Mouse (Mus musculus) liver, postnatal 0 days (tissue): ENCODE results near the gene Cdkl5. TPM values are rescaled to one million over a fixed set of nuclear protein-coding genes. Genes with fewer than 3 reads are reported as not detected.

ENCODE experiments used
- ATAC-seq: fragments of 200-750 bp; cut with Nextera tagmentation; 2 replicates; pipeline ENCODE4 v1.8.0; 2017; ENCODE audit warnings: mild to moderate bottlenecking, moderate library complexity
- DNase-seq: peaks from one replicate; pipeline ENCODE4 v3.0.0-alpha.2; 2016
- H3K27ac ChIP-seq: fragments of 300-500 bp; sonication (generic); 2 replicates; pipeline ENCODE4 v1.5.1; 2014; ENCODE audit warnings: antibody characterized with exemption, moderate library complexity, mild to moderate bottlenecking, low read depth
- H3K27me3 ChIP-seq: fragments of 300-500 bp; sonication (generic); 2 replicates; pipeline ENCODE4 v1.6.1; 2014; ENCODE audit warnings: low read length, control low read depth, mixed read lengths; ENCODE audit not compliant: insufficient read depth
- H3K36me3 ChIP-seq: fragments of 300-500 bp; sonication (generic); replicated peaks from 2 replicates; pipeline ENCODE4 v1.6.1; 2014; ENCODE audit warnings: mild to moderate bottlenecking, control low read depth, low read length, moderate library complexity, mixed read lengths; ENCODE audit not compliant: insufficient read depth
- H3K4me1 ChIP-seq: fragments of 300-500 bp; sonication (generic); 2 replicates; pipeline ENCODE4 v1.6.1; 2014; ENCODE audit warnings: antibody characterized with exemption, mild to moderate bottlenecking, control low read depth; ENCODE audit not compliant: insufficient read depth
- H3K4me2 ChIP-seq: fragments of 300-500 bp; sonication (generic); 2 replicates; pipeline ENCODE4 v1.6.1; 2014; ENCODE audit warnings: low read depth, mild to moderate bottlenecking, low read length, moderate library complexity, mixed read lengths
- H3K4me3 ChIP-seq: fragments of 300-500 bp; sonication (generic); 2 replicates; pipeline ENCODE4 v1.5.1; 2014; ENCODE audit warnings: low read depth, low read length
- H3K9ac ChIP-seq: fragments of 300-500 bp; sonication (generic); replicated peaks from 2 replicates; pipeline ENCODE4 v1.6.1; 2014; ENCODE audit warnings: mild to moderate bottlenecking, moderate library complexity
- H3K9me3 ChIP-seq: fragments of 300-500 bp; sonication (generic); 2 replicates; pipeline ENCODE4 v1.6.1; 2016; ENCODE audit warnings: mild to moderate bottlenecking, control low read depth, low read length, mixed read lengths
- CTCF ChIP-seq: sonication (generic); IDR thresholded peaks from 2 replicates; pipeline ENCODE4 v1.5.1; 2016; ENCODE audit warnings: antibody characterized with exemption, low read depth
- EP300 ChIP-seq: IDR thresholded peaks from 2 replicates; pipeline ENCODE4 v1.6.1; 2016; ENCODE audit warnings: antibody characterized with exemption, low read depth, mild to moderate bottlenecking
- WGBS: fragments of 180-500 bp; shearing (Covaris S2); extraction: QIAGEN DNeasy Blood & Tissue Kit; methylation state at CpG from one replicate; pipeline ENCODE4 v1.1.7; 2014; ENCODE audit not compliant: insufficient replicate concordance; 5-methylcytosine and 5-hydroxymethylcytosine counted together
- polyA plus RNA-seq: library from polyadenylated mRNA; unstranded; fragments of >200 nt; fragmentation: Nextera tagmentation; extraction: Ambion mirVana; gene quantifications from 2 replicates; pipeline ENCODE4 v1.2.1, GENCODE M21; 2015

Gene Cdkl5
- polyA plus RNA-seq, 1 experiment from 2014 or later = 0.34 TPM

- Histone ChIP-seq H3K9me3 (no peaks in the 10 kb centered on the region), H3K27me3 (no peaks in the 10 kb centered on the region), H3K4me2 (peak within 1 kb of the TSS; percentile 66), H3K9ac (no peak within 1 kb of the TSS), H3K27ac (no peak within 1 kb of the TSS), H3K36me3 (no peaks in the 10 kb centered on the region), H3K4me3 (no peak within 1 kb of the TSS), H3K4me1 (no peaks in the 10 kb centered on the region)
- no peak for ATAC-seq
- DNase-seq = no peak
- 68% methylated on average over 2 of the region's 2 CpGs for WGBS
- TF ChIP-seq CTCF = no peak
- no peak for TF ChIP-seq EP300
Measured at GRCm38 (mm10) chrX:160767713-160768112, 226.8 kb downstream of the Cdkl5 start, which contains the start of gene Rs1. Gene Rs1, plus strand, starts transcription at chrX:160768013.

DNA sequence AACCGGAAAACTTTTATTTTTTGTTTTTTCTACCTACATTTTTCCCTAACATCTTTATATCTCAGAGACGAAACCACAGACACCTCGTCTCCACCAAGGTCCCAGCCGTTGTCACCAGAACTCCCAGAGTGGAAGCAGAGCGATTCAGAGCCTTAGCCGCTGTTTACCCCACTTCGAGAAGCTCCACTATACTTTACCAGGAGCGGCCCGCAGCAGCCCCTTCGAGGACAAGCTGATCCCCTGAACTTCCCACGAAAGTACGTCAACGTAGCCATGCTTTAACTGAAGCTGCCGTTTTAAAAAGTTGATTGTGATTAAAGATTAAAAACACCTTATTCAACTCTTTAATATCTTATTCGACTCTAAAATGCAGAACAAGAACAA is 228.3 kb downstream of the Cdkl5 start:
- Histone ChIP-seq H3K4me3 (peak overlapping the region; percentile 43), H3K4me1 (no peaks in the 10 kb centered on the region), H3K27ac (no peak overlapping the region), H3K36me3 (no peaks in the 10 kb centered on the region), H3K9me3 (no peaks in the 10 kb centered on the region), H3K9ac (peak overlapping the region; percentile 42; the same call in 1 of the 2 replicates), H3K4me2 (peak overlapping the region; percentile 66), H3K27me3 (no peaks in the 10 kb centered on the region)
- TF ChIP-seq CTCF (no peak), EP300 (no peak)
- peak; percentile 78 for ATAC-seq
- WGBS = 23% methylated on average over 15 of the region's 15 CpGs
- no peak for DNase-seq

DNA sequence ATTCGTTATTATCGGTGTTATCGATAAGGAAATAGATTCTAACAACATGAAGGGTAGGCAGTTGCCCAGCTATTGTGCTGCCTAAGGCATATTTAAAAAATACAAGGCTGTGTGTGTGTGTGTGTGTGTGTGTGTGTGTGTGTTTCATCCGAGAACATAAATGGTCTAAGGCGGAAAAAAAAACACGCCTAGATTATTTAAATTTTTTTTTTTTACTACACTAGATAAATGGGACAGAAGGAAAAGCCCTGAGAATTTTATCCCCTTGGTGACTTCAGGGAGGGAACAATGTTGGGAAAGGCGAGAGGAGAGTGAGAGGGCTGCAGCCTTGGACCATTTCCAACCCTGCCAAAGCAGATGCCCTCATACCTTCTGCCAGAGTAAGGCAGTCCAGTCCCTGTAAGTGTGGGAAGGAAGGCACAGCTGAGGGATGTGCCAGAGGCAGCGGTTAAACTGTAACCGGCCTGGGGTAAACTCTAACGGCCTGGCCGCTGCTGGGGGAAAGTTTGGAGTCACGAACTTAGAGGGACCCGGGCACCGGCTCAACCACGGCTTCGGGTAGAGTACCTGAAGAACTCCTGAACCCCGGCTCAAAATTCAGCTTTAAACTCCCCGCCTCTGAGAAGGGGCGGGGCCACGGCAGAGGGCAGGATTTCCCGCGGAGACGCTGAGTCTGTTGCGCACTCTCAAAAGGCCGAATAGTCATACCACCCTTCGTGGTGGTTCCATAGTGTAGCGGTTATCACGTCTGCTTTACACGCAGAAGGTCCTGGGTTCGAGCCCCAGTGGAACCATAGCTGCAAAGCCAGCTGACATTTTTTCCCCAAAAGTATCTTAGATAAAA is 228.9 kb downstream of the Cdkl5 start:
- no peak overlapping the region for H3K27ac ChIP-seq
- H3K27me3 ChIP-seq = no peaks in the 10 kb centered on the region
- no peaks in the 10 kb centered on the region for H3K9me3 ChIP-seq
- peak overlapping the region; percentile 59; the same call in 1 of the 2 replicates for H3K9ac ChIP-seq
- TF ChIP-seq EP300 (no peak), CTCF (no peak)
- no peaks in the 10 kb centered on the region for H3K4me1 ChIP-seq
- H3K4me2 ChIP-seq = peak overlapping the region; percentile 66
- 30% methylated on average over 30 of the region's 30 CpGs for WGBS
- H3K4me3 ChIP-seq = peak overlapping the region; percentile 43
- no peaks in the 10 kb centered on the region for H3K36me3 ChIP-seq
- ATAC-seq = peak; percentile 96
- DNase-seq = peak; percentile 91

- WGBS = 79% methylated on average over 8 of the region's 8 CpGs
- no peak for ATAC-seq
- DNase-seq = no peak
- no peaks in the 10 kb centered on the region for H3K9me3 ChIP-seq
- H3K27ac ChIP-seq = no peak overlapping the region
- H3K9ac ChIP-seq = no peak overlapping the region
- H3K4me1 ChIP-seq = no peaks in the 10 kb centered on the region
- no peak overlapping the region for H3K4me2 ChIP-seq
- 0 out of 2 replicates have a peak, but pooled peaks cover 4% of the 10 kb centered on the region for H3K27me3 ChIP-seq
- no peak overlapping the region for H3K4me3 ChIP-seq
- no peaks in the 10 kb centered on the region for H3K36me3 ChIP-seq
- TF ChIP-seq EP300 (no peak), CTCF (no peak)
Measured at GRCm38 (mm10) chrX:160750808-160751207, 243.7 kb downstream of the Cdkl5 start.

DNA sequence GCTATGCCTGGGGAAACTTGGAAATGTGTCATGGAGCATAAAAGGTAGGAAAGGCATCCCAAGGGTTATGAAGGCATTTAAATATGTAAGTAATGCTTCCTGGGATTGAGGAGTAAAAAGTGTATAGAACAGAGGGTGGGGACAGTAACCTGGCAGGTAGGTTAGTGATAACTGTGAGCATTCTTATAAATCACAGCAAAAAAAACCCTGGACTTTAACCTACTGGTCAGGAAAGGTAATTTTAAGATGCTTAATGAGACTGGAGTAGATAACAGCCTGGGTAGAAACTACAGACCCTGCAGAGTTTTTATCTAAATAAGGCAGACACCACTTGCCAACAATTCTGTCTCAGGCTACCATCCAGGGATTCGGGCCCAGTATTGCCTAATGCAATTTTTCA is 245.9 kb downstream of the Cdkl5 start:
- TF ChIP-seq CTCF (no peak), EP300 (no peak)
- no peak overlapping the region for H3K27ac ChIP-seq
- no peaks in the 10 kb centered on the region for H3K4me1 ChIP-seq
- no peak for DNase-seq
- no peaks in the 10 kb centered on the region for H3K9me3 ChIP-seq
- ATAC-seq = no peak
- no peaks in the 10 kb centered on the region for H3K36me3 ChIP-seq
- H3K27me3 ChIP-seq = 0 out of 2 replicates have a peak, but pooled peaks cover 4% of the 10 kb centered on the region
- no peak overlapping the region for H3K4me2 ChIP-seq
- H3K9ac ChIP-seq = no peak overlapping the region
- no peak overlapping the region for H3K4me3 ChIP-seq
- WGBS = 43% methylated on average over 1 of the region's 1 CpGs

GRCm38 (mm10) chrX:160745399-160745798 is 249.1 kb downstream of the Cdkl5 start:
- no peak for TF ChIP-seq CTCF
- TF ChIP-seq EP300 = no peak
- no peak overlapping the region for H3K4me2 ChIP-seq
- ATAC-seq = no peak

More at GRCm38 (mm10) chrX:160745399-160745798, 249.1 kb downstream of the Cdkl5 start:
- Histone ChIP-seq H3K27me3 (0 out of 2 replicates have a peak, but pooled peaks cover 4% of the 10 kb centered on the region), H3K36me3 (no peaks in the 10 kb centered on the region), H3K9me3 (no peaks in the 10 kb centered on the region), H3K4me3 (no peak overlapping the region), H3K27ac (no peak overlapping the region), H3K9ac (no peak overlapping the region), H3K4me1 (no peaks in the 10 kb centered on the region)
- DNase-seq = no peak
- WGBS = 79% methylated on average over 1 of the region's 1 CpGs
